Mouse (Mus musculus): ENCODE data around the gene Elp6. TPM values are rescaled to one million over a fixed set of nuclear protein-coding genes. Genes with fewer than 3 reads are reported as not detected.

Elp6 gene
- polyA plus RNA-seq, 1 experiment from 2014 or later: 11.7 TPM

DNA sequence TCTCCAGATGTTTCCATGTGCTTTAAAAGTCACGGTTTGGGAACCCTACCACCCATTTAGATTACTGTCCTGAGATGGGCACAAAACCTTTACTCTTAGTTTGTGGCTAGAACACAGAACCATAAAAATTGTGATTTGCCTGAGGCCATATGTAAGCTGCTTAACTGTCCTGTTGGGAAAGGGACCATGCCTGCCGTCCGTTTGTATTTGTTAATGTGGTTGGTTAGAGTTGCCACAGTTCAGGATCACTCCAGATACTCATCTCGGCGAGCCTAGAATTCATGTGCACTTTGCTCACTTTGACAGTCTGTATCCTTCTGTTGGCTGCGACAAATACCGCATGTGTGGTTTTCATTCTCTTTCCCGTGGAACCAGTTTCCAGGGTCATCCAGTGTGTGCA, 29.9 kb downstream of the Elp6 start:
- H3K4me1 ChIP-seq (replicated peaks): peaks cover 14% of the 10 kb centered on the region
- ATAC-seq (replicated peaks; ENCODE audit: insufficient number of reproducible peaks, insufficient read depth, low FRiP score, low read depth): no peak
- 72% methylated on average over 8 of the region's 8 CpGs for WGBS
- no peak overlapping the region for H3K4me3 ChIP-seq
- H3K36me3 ChIP-seq: no peaks in the 10 kb centered on the region
- H3K9ac ChIP-seq: no peak overlapping the region
- H3K9me3 ChIP-seq (replicated peaks): no peaks in the 10 kb centered on the region
- no peaks in the 10 kb centered on the region for H3K27me3 ChIP-seq
- no peak overlapping the region for H3K27ac ChIP-seq
- no peak overlapping the region for H3K4me2 ChIP-seq

DNA sequence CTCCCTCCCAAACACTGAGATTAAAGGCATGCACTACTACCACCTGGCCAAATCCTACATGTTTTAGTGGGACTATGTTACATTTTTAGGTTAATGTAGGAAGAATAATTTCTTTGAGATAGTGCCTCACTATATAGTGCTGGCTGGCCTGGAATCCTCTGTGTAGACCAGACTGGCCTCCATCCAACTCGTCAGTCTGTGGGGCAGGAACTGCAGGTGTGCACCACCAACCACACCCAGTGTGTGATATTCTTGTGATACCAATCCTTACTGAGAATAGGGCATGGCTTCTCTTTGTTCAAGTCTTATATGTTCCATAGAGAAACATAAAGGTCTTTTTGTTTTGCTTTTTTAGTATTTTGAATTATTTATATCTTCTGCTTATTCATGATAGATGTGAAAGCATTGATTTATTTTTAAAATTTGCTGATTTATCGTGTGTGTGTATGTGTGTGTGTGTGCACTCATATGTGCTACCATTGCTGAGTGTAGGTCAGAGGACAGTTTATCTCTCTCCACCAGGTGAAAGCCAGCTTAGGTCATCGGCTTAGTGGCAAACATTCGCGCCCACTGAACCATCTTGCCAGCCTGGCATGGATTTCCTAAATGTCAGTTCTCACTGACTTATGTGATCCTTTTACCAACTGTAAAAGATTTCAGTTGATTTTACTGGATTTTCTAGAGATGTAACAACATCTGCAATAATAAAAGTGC, 35.2 kb downstream of the Elp6 start:
- no peak for ATAC-seq (replicated peaks; ENCODE audit: insufficient number of reproducible peaks, insufficient read depth, low FRiP score, low read depth)
- no peaks in the 10 kb centered on the region for H3K9me3 ChIP-seq (replicated peaks)
- no peaks in the 10 kb centered on the region for H3K36me3 ChIP-seq
- no peak overlapping the region for H3K4me2 ChIP-seq
- H3K27me3 ChIP-seq: no peaks in the 10 kb centered on the region
- H3K4me3 ChIP-seq: no peak overlapping the region
- 80% methylated on average over 5 of the region's 5 CpGs for WGBS
- H3K9ac ChIP-seq: no peak overlapping the region
- H3K27ac ChIP-seq: no peak overlapping the region
- peaks cover 7% of the 10 kb centered on the region; the same call in 1 of the 2 replicates for H3K4me1 ChIP-seq (replicated peaks)

GRCm38 (mm10) chr9:110342008-110342407, 37.0 kb downstream of the Elp6 start:
- no peak overlapping the region for H3K9ac ChIP-seq
- no peak for ATAC-seq (replicated peaks; ENCODE audit: insufficient number of reproducible peaks, insufficient read depth, low FRiP score, low read depth)
- H3K9me3 ChIP-seq (replicated peaks): no peaks in the 10 kb centered on the region
- H3K36me3 ChIP-seq: no peaks in the 10 kb centered on the region
- no peak overlapping the region for H3K4me3 ChIP-seq
- H3K4me2 ChIP-seq: no peak overlapping the region
- WGBS: 69% methylated on average over 8 of the region's 8 CpGs
- H3K27ac ChIP-seq: no peak overlapping the region
- peaks cover 7% of the 10 kb centered on the region; the same call in 1 of the 2 replicates for H3K4me1 ChIP-seq (replicated peaks)
- no peaks in the 10 kb centered on the region for H3K27me3 ChIP-seq

DNA sequence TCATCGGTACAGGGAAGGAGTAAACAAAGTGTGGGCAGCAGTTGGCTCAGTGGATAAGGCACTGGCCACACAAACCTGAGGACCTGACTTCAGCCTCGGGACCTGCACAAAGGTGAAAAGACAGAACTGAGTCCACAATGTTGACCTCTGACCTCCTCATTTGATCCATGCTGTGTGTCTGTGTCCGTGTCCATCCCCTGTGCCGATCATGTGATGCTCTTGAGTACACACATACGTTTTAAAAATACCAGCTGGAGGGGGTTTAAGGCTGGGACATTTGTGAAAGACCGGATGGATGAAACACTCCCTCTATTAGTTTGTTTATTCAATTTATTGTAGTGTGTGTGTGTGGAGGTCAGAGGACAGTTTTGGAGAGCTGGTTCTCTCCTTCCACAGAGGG, 38.8 kb downstream of the Elp6 start:
- Histone ChIP-seq H3K4me1 (replicated peaks) (0 out of 2 replicates have a peak, but pooled peaks cover under 1% of the 10 kb centered on the region), H3K9me3 (replicated peaks) (no peaks in the 10 kb centered on the region), H3K4me3 (no peak overlapping the region), H3K27ac (no peak overlapping the region), H3K4me2 (no peak overlapping the region), H3K27me3 (no peaks in the 10 kb centered on the region), H3K9ac (no peak overlapping the region), H3K36me3 (no peaks in the 10 kb centered on the region)
- ATAC-seq (replicated peaks; ENCODE audit: insufficient number of reproducible peaks, insufficient read depth, low FRiP score, low read depth): no peak
- 70% methylated on average over 6 of the region's 6 CpGs for WGBS

- Histone ChIP-seq H3K4me3 (no peak overlapping the region), H3K27ac (no peak overlapping the region), H3K9me3 (replicated peaks) (no peaks in the 10 kb centered on the region), H3K4me1 (replicated peaks) (no peaks in the 10 kb centered on the region), H3K36me3 (no peaks in the 10 kb centered on the region), H3K9ac (no peak overlapping the region), H3K4me2 (no peak overlapping the region), H3K27me3 (no peaks in the 10 kb centered on the region)
- WGBS: 69% methylated on average over 7 of the region's 7 CpGs
- no peak for ATAC-seq (replicated peaks; ENCODE audit: insufficient number of reproducible peaks, insufficient read depth, low FRiP score, low read depth)
Observed at GRCm38 (mm10) chr9:110345057-110345739, 40.2 kb downstream of the Elp6 start.

DNA sequence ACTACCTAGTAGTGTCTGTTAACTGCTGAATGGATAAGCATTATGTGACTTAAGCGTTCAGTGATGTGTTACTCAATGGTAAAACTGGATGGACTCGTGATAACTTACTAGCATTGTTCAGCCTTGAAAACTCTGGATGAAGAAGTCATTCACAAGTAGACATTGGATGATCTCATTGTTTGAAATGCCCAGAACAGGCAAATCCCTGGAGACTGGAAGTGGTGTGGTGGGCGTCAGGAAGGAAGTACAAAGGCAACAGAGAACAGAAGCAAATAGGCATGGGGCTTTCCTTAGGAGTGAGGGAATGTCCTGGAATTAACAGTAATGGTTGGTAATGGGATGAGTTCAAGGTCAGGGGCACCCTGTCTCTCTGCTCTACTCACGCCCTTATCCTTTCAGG, 43.9 kb downstream of the Elp6 start:
- Histone ChIP-seq H3K9ac (no peak overlapping the region), H3K27ac (no peak overlapping the region), H3K9me3 (replicated peaks) (no peaks in the 10 kb centered on the region), H3K4me1 (replicated peaks) (0 out of 2 replicates have a peak, but pooled peaks cover 5% of the 10 kb centered on the region), H3K4me3 (no peak overlapping the region), H3K4me2 (no peak overlapping the region), H3K27me3 (no peaks in the 10 kb centered on the region), H3K36me3 (no peaks in the 10 kb centered on the region)
- WGBS: 57% methylated on average over 4 of the region's 4 CpGs
- ATAC-seq (replicated peaks; ENCODE audit: insufficient number of reproducible peaks, insufficient read depth, low FRiP score, low read depth): no peak

GRCm38 (mm10) chr9:110350188-110350587, 45.2 kb downstream of the Elp6 start:
- Histone ChIP-seq H3K4me2 (no peak overlapping the region), H3K4me1 (replicated peaks) (0 out of 2 replicates have a peak, but pooled peaks cover 5% of the 10 kb centered on the region), H3K9ac (no peak overlapping the region), H3K9me3 (replicated peaks) (no peaks in the 10 kb centered on the region), H3K4me3 (no peak overlapping the region), H3K27me3 (no peaks in the 10 kb centered on the region), H3K36me3 (no peaks in the 10 kb centered on the region), H3K27ac (no peak overlapping the region)
- WGBS: 85% methylated on average over 5 of the region's 5 CpGs
- ATAC-seq (replicated peaks; ENCODE audit: insufficient number of reproducible peaks, insufficient read depth, low FRiP score, low read depth): no peak

GRCm38 (mm10) chr9:110350612-110351011, 45.6 kb downstream of the Elp6 start:
- Histone ChIP-seq H3K27me3 (no peaks in the 10 kb centered on the region), H3K9me3 (replicated peaks) (no peaks in the 10 kb centered on the region), H3K4me2 (no peak overlapping the region), H3K36me3 (no peaks in the 10 kb centered on the region), H3K4me1 (replicated peaks) (0 out of 2 replicates have a peak, but pooled peaks cover 8% of the 10 kb centered on the region), H3K4me3 (no peak overlapping the region), H3K27ac (no peak overlapping the region), H3K9ac (no peak overlapping the region)
- WGBS: 69% methylated on average over 5 of the region's 5 CpGs
- no peak for ATAC-seq (replicated peaks; ENCODE audit: insufficient number of reproducible peaks, insufficient read depth, low FRiP score, low read depth)

DNA sequence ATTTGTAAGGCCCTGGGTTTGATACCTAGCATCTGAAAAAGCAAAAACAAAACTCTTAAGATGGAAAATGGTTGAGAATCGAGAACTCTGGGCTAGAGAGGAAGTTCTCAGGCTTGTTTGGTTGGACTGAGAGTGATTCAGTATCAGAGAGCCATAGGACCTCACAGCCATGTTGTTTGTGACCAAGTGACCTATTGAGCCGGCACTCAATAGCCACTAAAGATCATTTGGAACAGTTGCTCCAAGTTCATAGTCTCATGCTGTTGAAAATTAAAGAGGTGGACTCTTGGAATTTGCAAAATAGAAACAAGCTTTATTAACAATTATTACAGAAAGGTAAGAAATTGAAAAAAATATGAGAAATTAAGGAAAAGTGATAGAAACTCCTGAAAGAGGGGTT, 46.4 kb downstream of the Elp6 start:
- Histone ChIP-seq H3K9me3 (replicated peaks) (no peaks in the 10 kb centered on the region), H3K4me3 (no peak overlapping the region), H3K27ac (no peak overlapping the region), H3K27me3 (no peaks in the 10 kb centered on the region), H3K4me2 (no peak overlapping the region), H3K4me1 (replicated peaks) (0 out of 2 replicates have a peak, but pooled peaks cover 9% of the 10 kb centered on the region), H3K36me3 (no peaks in the 10 kb centered on the region), H3K9ac (no peak overlapping the region)
- 85% methylated on average over 2 of the region's 2 CpGs for WGBS
- no peak for ATAC-seq (replicated peaks; ENCODE audit: insufficient number of reproducible peaks, insufficient read depth, low FRiP score, low read depth)

DNA sequence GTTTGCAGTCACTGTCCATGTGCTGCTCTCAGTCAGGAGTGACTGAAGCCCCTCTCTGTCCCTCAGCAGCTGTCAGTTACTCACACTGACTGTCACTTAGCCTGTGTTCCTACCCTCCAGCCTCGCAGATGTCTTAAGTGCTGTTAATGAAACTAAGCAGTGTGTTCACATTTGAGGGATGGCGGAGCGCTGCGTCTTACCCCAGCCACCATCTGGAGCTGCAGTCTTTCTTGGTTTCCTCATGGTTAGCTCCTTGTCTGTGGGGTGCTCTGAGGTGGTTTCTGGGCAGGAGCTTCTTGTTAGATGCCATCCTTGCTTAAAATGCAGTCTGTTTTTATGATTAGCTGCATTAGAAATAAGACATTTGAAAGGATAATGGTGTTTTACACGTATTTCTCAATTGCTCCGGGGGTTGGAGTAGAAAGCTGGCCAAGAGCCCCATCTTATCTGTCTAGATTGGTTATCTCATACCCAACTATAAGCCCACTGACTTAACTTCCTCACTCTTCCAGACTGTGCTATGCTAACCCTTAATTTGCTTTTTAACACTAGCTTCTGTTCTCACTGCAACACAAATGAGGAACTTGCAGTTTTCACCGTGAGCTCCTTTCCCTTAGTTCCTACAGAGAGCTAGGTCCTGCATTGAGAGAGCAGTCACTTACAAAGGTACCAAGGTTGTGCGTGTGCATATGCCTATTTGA, 47.1 kb downstream of the Elp6 start:
- no peak overlapping the region for H3K9ac ChIP-seq
- no peak overlapping the region for H3K4me3 ChIP-seq
- H3K9me3 ChIP-seq (replicated peaks): no peaks in the 10 kb centered on the region
- no peaks in the 10 kb centered on the region for H3K36me3 ChIP-seq
- no peak for ATAC-seq (replicated peaks; ENCODE audit: insufficient number of reproducible peaks, insufficient read depth, low FRiP score, low read depth)
- H3K27me3 ChIP-seq: no peaks in the 10 kb centered on the region
- WGBS: 68% methylated on average over 8 of the region's 8 CpGs
- H3K27ac ChIP-seq: no peak overlapping the region
- H3K4me2 ChIP-seq: no peak overlapping the region
- H3K4me1 ChIP-seq (replicated peaks): 0 out of 2 replicates have a peak, but pooled peaks cover 9% of the 10 kb centered on the region

- no peak overlapping the region for H3K4me3 ChIP-seq
- H3K9ac ChIP-seq: no peak overlapping the region
- no peak overlapping the region for H3K27ac ChIP-seq
- WGBS: 74% methylated on average over 2 of the region's 2 CpGs
- peaks cover 5% of the 10 kb centered on the region; the same call in 1 of the 2 replicates for H3K36me3 ChIP-seq
- 0 out of 2 replicates have a peak, but pooled peaks cover 3% of the 10 kb centered on the region for H3K4me1 ChIP-seq (replicated peaks)
- no peak for ATAC-seq (replicated peaks; ENCODE audit: insufficient number of reproducible peaks, insufficient read depth, low FRiP score, low read depth)
- no peak overlapping the region for H3K4me2 ChIP-seq
- no peaks in the 10 kb centered on the region for H3K27me3 ChIP-seq
- H3K9me3 ChIP-seq (replicated peaks): no peaks in the 10 kb centered on the region
Observed at GRCm38 (mm10) chr9:110358341-110358740, 53.4 kb downstream of the Elp6 start.
